Mouse (Mus musculus): ENCODE data around the gene Id1.

- TF ChIP-seq CTCF (IDR thresholded peaks at IDR 0.05; ENCODE audit: low read depth, low read length) (no peak), POLR2A (IDR thresholded peaks at IDR 0.05; ENCODE audit: extremely low read depth, insufficient read depth, low read length) (no peak)
Measured at GRCm38 (mm10) chr2:152767618-152768271, 31.7 kb downstream of the Id1 start.
